Mouse (Mus musculus) retina, postnatal 7 days (tissue): ENCODE results near the gene Fcgrt.

Experiments
- DNase-seq: peaks from one replicate; pipeline ENCODE4 v3.0.0-alpha.2; 2012; ENCODE audit warnings: low read depth, low spot score

Gene Fcgrt

GRCm38 (mm10) chr7:45083300-45083890 lies 20.3 kb downstream of the Fcgrt start:
- DNase-seq, result no peak

GRCm38 (mm10) chr7:45082401-45083299 lies 21.0 kb downstream of the Fcgrt start:
- DNase-seq, result no peak

GRCm38 (mm10) chr7:45081016-45081415 lies 22.6 kb downstream of the Fcgrt start:
- no peak for DNase-seq

DNA sequence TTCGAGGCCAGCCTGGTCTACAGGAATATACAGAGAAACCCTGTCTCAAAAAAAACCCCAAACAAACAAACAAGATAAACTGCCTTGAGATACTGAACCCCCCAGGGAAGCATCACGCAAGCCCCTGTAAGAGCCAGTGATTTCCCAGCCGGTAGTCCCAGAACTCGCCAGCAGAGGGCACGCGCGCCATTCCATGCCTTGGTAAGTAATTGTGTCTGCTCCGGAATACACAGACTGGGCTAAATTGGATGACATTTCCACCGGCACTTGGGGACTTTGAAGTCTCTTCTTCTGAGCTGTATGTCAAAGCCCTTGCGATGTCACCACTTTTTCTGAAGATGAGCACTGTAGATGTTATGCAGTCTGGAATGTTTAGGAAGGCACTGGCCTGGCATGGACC lies 23.8 kb downstream of the Fcgrt start:
- peak; percentile 78 for DNase-seq

GRCm38 (mm10) chr7:45078513-45078912 lies 25.1 kb downstream of the Fcgrt start:
- DNase-seq, result peak; percentile 51

- no peak for DNase-seq
Measured at GRCm38 (mm10) chr7:45077829-45078228, 25.8 kb downstream of the Fcgrt start.

DNA sequence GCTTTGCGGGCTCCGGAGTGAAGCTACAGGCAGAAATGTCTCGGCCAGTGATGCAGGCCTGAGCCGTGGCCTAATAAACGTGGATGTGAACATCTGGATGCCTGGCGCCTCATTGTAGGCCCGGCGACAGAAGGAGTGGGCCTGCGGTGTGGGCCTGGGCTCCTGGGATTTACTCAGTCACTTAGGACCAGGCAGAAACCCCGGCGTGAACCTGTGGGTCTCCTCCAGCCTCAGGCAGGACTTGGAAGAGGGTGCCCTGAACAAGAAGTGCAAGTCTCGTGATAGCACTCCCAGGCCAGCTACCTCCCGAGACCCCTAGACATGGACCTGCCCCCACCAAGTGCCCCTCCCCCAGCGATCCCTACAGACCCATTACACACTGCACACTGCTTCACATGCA lies 26.3 kb downstream of the Fcgrt start:
- no peak for DNase-seq

- no peak for DNase-seq
Measured at GRCm38 (mm10) chr7:45076501-45076900, 27.1 kb downstream of the Fcgrt start.

GRCm38 (mm10) chr7:45075405-45075804 lies 28.2 kb downstream of the Fcgrt start:
- DNase-seq, result no peak

GRCm38 (mm10) chr7:45073949-45074348 lies 29.7 kb downstream of the Fcgrt start:
- DNase-seq, result no peak

DNA sequence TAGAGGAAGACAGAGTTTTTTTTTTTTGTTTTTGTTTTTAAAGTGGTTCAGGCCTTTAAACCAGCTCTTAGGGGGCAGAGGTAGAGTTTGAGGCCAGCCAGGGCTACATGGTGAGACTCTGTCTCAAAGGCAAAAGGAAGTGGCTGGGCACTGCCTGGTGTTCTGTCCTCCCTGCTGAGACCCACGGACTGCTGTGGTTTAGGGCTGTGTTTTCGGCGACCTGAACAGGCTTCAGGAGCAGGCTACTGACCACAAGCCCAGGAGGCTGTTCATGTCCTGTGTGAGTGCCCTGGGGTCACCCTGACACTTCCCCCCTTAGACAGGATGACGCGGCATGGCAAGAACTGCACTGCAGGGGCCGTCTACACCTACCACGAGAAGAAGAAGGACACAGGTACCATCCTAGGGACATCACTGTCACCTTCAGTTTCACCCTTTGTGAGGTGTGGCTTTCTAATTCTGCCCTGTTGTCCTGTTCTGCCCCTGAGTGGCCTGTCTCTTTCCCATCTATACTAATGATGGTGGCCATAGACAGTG lies 30.4 kb downstream of the Fcgrt start:
- no peak for DNase-seq

DNA sequence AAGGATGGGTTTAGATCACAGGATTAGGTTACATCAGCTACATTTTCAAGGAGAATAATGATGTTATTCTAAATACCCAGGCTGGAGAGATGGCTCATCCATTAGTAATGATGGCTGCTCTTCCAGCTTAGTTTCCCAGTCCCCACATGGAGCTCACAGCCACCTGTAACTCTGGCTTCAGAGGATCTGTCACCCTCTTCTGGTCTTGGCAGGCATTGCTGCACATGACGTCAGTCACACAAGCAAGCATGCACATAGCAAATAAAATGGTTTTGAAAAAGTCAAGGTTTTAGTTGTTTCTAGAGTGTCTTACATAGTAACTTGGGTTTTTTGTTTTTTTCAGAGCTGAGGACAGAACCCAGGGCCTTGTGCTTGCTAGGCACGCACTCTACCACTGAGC lies 31.4 kb downstream of the Fcgrt start:
- DNase-seq, result no peak

DNA sequence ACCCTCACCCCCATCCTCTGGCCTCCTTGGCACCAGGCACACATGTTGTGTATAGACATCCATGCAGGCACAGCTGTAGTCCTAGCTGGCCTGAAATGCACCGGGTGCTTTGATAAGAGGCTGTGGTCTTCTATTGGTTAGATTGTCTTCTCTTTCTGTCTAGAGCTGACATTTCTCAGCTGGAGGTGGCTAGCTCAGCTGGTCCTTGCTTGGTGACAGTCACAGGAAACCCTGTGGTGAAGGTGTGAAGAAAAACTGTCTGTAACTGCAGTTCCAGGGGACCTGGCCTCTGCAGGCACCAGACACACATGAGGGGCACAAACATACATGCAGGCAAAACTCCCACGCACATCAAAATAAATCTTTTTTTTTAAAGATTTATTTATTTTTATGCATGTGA lies 34.0 kb downstream of the Fcgrt start:
- DNase-seq, result no peak

DNA sequence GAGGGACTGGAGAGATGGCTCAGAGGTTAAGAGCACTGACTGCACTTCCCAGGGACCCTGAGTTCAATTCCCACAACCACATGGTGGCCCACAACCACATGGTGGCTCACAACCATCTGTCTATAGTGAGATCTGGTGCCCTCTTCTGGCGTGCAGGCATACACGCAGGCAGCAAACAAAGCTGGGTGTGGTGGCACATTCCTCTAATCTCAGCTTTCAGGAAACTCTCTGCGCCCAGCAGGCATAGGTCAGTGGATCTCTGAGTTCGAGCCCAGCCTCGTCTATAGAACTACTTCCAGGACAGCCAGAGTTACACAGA lies 35.7 kb downstream of the Fcgrt start:
- DNase-seq, result peak; percentile 31

DNA sequence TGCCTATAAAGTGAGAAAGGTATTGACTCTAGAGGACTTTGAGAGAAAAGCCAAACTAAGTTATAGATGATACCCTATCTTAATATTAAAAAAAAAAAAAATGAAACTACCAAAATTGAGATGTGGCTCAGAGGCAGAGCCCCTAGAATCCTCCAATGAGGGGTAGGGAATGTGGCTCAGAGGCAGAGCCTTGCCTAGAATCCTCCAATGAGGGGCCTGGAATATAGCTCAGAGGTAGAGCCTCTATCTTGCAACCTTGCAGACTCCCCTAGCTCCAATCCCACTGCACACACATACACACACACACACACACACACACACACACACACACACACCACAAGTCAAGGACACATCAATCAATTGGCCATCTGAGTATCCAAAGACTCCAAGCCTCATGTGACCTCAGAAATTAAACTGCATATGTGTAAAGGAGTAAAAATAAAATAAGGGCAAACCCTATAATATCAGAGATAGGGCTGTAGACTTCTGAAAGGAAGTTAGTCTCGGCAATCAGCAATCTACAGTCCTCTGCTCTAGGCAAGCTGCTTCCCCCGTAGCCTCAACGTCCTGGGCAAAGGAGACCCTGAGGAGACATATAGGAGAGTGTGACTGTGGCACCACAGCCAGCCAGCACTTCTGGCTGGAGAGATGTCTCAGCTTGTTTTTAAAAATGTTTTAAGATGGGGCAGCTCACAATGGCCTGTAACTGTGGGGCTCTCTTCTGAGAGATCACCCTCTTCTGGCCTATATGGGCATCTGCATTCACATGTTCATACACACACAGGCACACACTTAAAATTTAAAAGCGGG lies 36.3 kb downstream of the Fcgrt start:
- no peak for DNase-seq

DNA sequence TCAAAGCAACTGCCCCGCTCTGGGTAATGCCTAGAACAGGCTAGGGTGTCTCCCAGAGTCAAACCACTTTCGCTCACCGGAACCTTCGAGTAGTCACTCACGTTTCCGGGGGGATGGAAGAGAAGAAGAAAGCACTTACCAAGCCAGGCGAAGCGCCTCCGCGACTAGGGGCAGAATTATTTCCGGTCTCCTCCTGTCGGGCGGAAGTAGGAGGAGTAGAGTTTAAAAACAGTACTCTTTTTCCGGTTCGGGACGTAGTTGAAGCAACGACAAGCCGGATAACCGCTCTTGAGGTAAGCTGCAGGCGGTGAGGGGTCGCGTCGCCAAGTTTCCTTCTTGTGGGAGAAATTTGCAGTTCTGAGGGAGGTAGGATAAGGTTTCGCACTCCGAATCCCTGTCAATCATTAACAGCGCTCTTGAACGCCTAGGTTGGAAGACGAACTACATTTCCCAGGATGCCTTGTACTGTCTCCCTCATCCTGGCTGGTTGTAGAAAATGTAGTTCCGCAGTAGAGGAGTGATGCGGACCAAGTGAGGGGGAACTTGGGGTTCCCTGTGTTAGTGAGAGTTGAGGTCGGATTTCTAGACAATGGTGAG lies 41.3 kb downstream of the Fcgrt start, which contains the start of the genes Nosip and Prrg2:
Gene Nosip (plus strand): TSS at position 191 of the 597 bp plus-strand sequence.
Gene Prrg2 (minus strand): TSS at position 439 of the 597 bp plus-strand sequence.
- DNase-seq, result peak; percentile 97

DNA sequence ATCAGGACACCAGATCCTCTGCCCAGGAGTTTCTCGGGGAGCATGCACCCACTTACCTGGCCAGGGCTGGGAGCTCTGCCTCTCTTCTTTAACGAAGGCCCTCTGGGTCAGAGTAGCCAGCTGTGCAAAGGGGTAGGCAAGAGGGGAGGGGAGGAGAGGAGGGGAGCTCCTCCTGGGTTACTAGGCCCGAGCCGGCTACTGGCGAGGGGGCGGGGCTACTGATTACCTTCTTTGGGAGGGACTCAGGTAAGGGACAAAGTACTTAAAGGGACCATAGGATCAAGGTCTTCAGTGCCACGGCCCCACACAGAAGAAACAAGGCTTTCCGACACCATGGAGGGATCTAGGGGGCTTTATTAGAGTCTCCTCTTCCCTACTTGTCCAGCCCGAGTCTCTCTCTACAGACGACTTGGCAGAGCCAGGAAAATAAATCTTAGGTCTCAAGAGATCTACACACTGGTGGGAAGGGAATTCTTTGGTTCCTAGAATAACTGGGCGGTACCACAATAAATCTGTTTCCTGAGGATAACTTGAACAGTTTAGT lies 42.0 kb downstream of the Fcgrt start:
- no peak for DNase-seq

- DNase-seq, result no peak
Measured at GRCm38 (mm10) chr7:45060632-45061122, 43.0 kb downstream of the Fcgrt start.

- no peak for DNase-seq
Measured at GRCm38 (mm10) chr7:45058607-45059571, 44.8 kb downstream of the Fcgrt start.

DNA sequence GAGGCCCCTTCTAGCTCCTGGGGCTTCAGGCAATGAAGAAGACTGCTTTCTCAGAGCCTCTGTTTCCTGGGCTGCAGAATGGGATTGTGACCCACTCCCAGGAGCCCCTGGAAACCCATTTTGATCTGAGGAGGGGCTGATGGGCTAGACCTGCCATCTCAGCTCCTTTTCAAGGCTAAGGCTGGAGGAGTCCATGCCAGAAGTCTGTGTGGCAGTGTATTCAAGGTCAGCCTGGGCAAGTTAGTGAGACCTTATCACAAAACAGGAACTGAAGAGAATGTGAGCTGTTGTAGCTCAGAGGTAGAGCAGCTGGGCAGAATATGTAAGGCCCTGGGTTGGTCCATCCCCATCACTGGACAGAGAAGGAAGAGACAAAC lies 46.7 kb downstream of the Fcgrt start:
- no peak for DNase-seq
